Mouse (Mus musculus) megakaryocyte, embryonic 14.5 days (primary cell): ENCODE measurements around the gene Vcp.
"Not testable (repeated sequence)": the region's sequence is repeated elsewhere in the genome, so short reads cannot be mapped to it uniquely, and the experiment has no call there.

ENCODE experiments used
- FLI1 ChIP-seq: IDR thresholded peaks from 2 replicates; pipeline ENCODE4 v1.6.1; 2012; ENCODE audit warnings: low read length, inconsistent platforms, mixed read lengths
- GATA1 ChIP-seq: IDR thresholded peaks from 3 replicates; pipeline ENCODE4 v1.6.1; 2012; ENCODE audit warnings: mixed read lengths, low read length, inconsistent platforms, borderline replicate concordance

DNA sequence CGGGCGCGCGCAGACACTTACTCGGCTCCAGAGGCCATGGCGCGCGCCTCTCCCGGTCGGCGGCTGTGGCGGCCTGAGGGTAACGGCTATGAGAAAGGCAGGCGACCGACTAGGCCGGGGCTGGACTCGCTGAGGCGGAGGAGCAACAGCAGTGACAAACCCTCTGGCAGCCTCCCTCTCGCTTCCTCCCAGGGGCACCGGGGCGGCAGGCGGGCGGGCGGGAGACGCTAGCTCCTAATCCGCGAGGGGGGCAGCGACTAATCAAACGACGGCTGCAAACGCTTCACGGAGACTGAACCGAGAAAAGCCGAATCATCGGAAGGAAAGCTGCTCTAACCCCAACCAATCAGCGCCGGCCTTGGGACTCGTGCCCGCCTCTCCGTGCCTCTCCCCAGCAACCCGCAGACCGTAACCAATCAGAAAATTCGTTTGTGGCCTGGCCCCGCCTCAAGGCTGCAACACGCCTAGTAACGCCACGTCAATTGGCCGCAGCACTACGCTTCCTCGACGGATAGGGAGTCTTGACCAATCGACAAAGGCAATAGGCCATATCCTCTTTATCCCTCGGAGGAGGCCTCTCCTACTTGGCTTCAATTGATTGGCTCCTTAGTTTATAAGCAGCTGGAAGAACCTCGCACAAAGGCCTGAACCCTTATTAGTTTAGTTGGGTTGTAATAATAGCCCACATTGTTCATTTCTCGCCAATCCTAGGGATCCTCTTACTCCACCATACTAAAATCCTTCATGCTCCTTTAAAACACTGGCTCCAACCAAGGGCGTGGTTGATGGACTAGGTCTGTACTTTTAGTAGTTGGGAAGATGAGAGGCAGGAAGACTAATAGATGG, at the start of gene Vcp:
- TF ChIP-seq FLI1, GATA1: not testable (repeated sequence)
